Mouse (Mus musculus) lung, postnatal 0 days (tissue): ENCODE results near the gene Flywch1.
A peak's percentile ranks its signal among the peaks of the same experiment; 100 is the strongest.

Source experiments
- CTCF ChIP-seq: IDR thresholded peaks from 2 replicates; pipeline ENCODE4 v1.5.1; 2016; ENCODE audit warnings: antibody characterized with exemption, mild to moderate bottlenecking
- EP300 ChIP-seq: IDR thresholded peaks from 2 replicates; pipeline ENCODE4 v1.6.1; 2016; ENCODE audit warnings: antibody characterized with exemption, mild to moderate bottlenecking, control low read depth

DNA sequence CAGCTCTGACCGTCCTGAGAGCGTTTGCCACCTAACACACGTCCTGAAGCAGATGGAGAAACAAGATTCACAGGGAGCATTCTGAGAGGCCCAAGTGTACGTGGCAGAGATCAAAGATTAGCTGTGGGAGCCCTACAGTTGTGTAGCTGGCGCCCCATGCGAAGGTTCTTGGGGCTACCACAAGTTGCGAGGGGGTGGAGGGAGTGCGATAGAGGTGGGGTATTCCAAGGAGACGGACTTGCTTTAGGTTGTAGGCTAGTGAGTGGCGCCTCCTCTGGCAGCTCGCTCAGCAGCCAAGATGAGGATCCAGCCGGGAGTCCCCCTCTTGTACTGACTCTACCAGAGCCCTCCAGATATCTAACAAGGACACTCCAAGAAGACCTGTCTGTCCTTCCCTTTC lies 25.1 kb downstream of the Flywch1 start:
- TF ChIP-seq CTCF = peak; percentile 60
- TF ChIP-seq EP300 = no peak
